Comparison of ENCODE assay signal across 8 mouse cellular contexts in genomic region chr6:48553819-48554218, GRCm38 (mm10). TPM values are rescaled to one million over a fixed set of nuclear protein-coding genes. Genes with fewer than 3 reads are reported as not detected.
DNase-seq lines count a peak whose midpoint lies in the region; ATAC-seq and TF ChIP-seq lines count a peak whose summit lies in the region.

No protein-coding gene starts in this region.

- peak overlapping the region; percentile 79 for H3K4me2 ChIP-seq in limb, embryonic 13.5 days (replicated peaks)
- H3K4me2 ChIP-seq in stomach, embryonic 16.5 days (ENCODE audit: low read depth, low read length): peak overlapping the region; percentile 90

- ATAC-seq in megakaryocyte, adult 5-6 weeks (ENCODE audit: poor library complexity, severe bottlenecking): no peak
- ATAC-seq in limb, embryonic 13.5 days (ENCODE audit: low FRiP score, low read depth): no peak
- ATAC-seq in stomach, embryonic 16.5 days (ENCODE audit: insufficient read depth, low FRiP score): no peak
- ATAC-seq in CD4-positive, CD25-positive, alpha-beta regulatory T cell, adult 4 months: no peak

- H3K9me3 ChIP-seq in megakaryocyte, embryonic 14.5 days: no peaks in the 10 kb centered on the region
- 0 out of 2 replicates have a peak, but pooled peaks cover 3% of the 10 kb centered on the region for H3K9me3 ChIP-seq in limb, embryonic 13.5 days
- no peaks in the 10 kb centered on the region for H3K9me3 ChIP-seq in stomach, embryonic 16.5 days (replicated peaks; ENCODE audit: control insufficient read depth, low read length)

- TF ChIP-seq CTCF in cerebellum, adult 2 months (IDR thresholded peaks at IDR 0.05; ENCODE audit: borderline replicate concordance, insufficient read depth, low read depth, low read length): no peak

- peak overlapping the region; percentile 71 for H3K9ac ChIP-seq in limb, embryonic 13.5 days
- peak overlapping the region; percentile 80 for H3K9ac ChIP-seq in stomach, embryonic 16.5 days (ENCODE audit: low read length)

- peak overlapping the region; percentile 99 for H3K27ac ChIP-seq in cerebellum, adult 2 months (ENCODE audit: insufficient read depth, low read length)
- peak overlapping the region; percentile 93 for H3K27ac ChIP-seq in limb, embryonic 13.5 days
- H3K27ac ChIP-seq in stomach, embryonic 16.5 days (ENCODE audit: low read length): peak overlapping the region; percentile 99

- peak in 1 of 2 experiments; percentile 45 for DNase-seq in cerebellum, adult 2 months
- DNase-seq in cerebellum, adult 18-20 months: no peak
- DNase-seq in adrenal gland, postnatal 14 days: no peak

- H3K27me3 ChIP-seq in cerebellum, adult 2 months (ENCODE audit: control insufficient read depth, insufficient read depth, low read length): no peaks in the 10 kb centered on the region
- no peaks in the 10 kb centered on the region for H3K27me3 ChIP-seq in megakaryocyte, embryonic 14.5 days (replicated peaks)
- H3K27me3 ChIP-seq in limb, embryonic 13.5 days: no peaks in the 10 kb centered on the region
- H3K27me3 ChIP-seq in stomach, embryonic 16.5 days (ENCODE audit: control insufficient read depth, insufficient read depth, low read length): no peaks in the 10 kb centered on the region

- TF ChIP-seq POLR2A in cerebellum, adult 2 months (IDR thresholded peaks at IDR 0.05; ENCODE audit: borderline replicate concordance, insufficient read depth, low read length): no peak

- peak overlapping the region; percentile 87 for H3K4me3 ChIP-seq in cerebellum, adult 2 months (replicated peaks; ENCODE audit: insufficient read depth, low read depth, low read length)
- peak overlapping the region; percentile 92 for H3K4me3 ChIP-seq in megakaryocyte, embryonic 14.5 days (replicated peaks)
- H3K4me3 ChIP-seq in limb, embryonic 13.5 days: peak overlapping the region; percentile 55
- peak overlapping the region; percentile 62; the same call in 1 of the 2 replicates for H3K4me3 ChIP-seq in stomach, embryonic 16.5 days (replicated peaks; ENCODE audit: low read length)

- H3K4me1 ChIP-seq in cerebellum, adult 2 months (ENCODE audit: control insufficient read depth, insufficient read depth, low read length): peaks cover 8% of the 10 kb centered on the region; the same call in 1 of the 2 replicates
- peaks cover 25% of the 10 kb centered on the region for H3K4me1 ChIP-seq in megakaryocyte, embryonic 14.5 days
- peaks cover 15% of the 10 kb centered on the region for H3K4me1 ChIP-seq in limb, embryonic 13.5 days
- peaks cover 12% of the 10 kb centered on the region for H3K4me1 ChIP-seq in stomach, embryonic 16.5 days (ENCODE audit: control insufficient read depth, insufficient read depth, low read length)

- peaks cover 28% of the 10 kb centered on the region for H3K36me3 ChIP-seq in megakaryocyte, embryonic 14.5 days (replicated peaks; ENCODE audit: low read length)
- H3K36me3 ChIP-seq in limb, embryonic 13.5 days: peaks cover 7% of the 10 kb centered on the region; the same call in 1 of the 2 replicates
- H3K36me3 ChIP-seq in stomach, embryonic 16.5 days (ENCODE audit: control insufficient read depth, insufficient read depth, low read length): 0 out of 2 replicates have a peak, but pooled peaks cover 4% of the 10 kb centered on the region

- WGBS in cerebellum, adult 2 months: 43% methylated on average over 4 of the region's 4 CpGs
- 86% methylated on average over 4 of the region's 4 CpGs for WGBS in limb, embryonic 13.5 days
- WGBS in stomach, embryonic 16.5 days: 79% methylated on average over 4 of the region's 4 CpGs

RNA-seq across cellular contexts. Expression of gene Lrrc61, which starts 0.8 kb away (rescaled TPM):
- 30.0 and 33.1 TPM in 2 replicates for polyA plus RNA-seq in cerebellum, adult 2 months (2012; rRNA removed)
- polyA plus RNA-seq in megakaryocyte, embryonic 14.5 days (2012; ENCODE audit: insufficient read depth, low replicate concordance): 9.9 and 12.4 TPM in 2 replicates
- 13.4 and 14.3 TPM in 2 replicates for total RNA-seq in megakaryocyte, adult 5-6 weeks (2015)
- 9.7 and 11.3 TPM in 2 replicates for total RNA-seq in megakaryocyte, adult 5-6 weeks (2017)
- 6.9 and 11.6 TPM in 2 replicates for polyA plus RNA-seq in limb, embryonic 13.5 days (2015; fragmentation: Nextera tagmentation; extraction: Ambion mirVana)
- 7.5 and 9.6 TPM in 2 replicates for polyA plus RNA-seq in stomach, embryonic 16.5 days (2015; fragmentation: Nextera tagmentation; extraction: Ambion mirVana)
- polyA plus RNA-seq in CD4-positive, CD25-positive, alpha-beta regulatory T cell, adult 4 months (2017; shearing (Covaris generic)): 10 to 100 TPM; 33.3 to 54.7 TPM
- 26.1 and 28.7 TPM in 2 replicates for total RNA-seq in adrenal gland, postnatal 14 days (2021)

RNA-seq across cellular contexts. Expression of gene Atp6v0e2, which starts 16.4 kb away (rescaled TPM):
- polyA plus RNA-seq in cerebellum, adult 2 months (2012; rRNA removed): 459 and 460 TPM in 2 replicates
- polyA plus RNA-seq in megakaryocyte, embryonic 14.5 days (2012; ENCODE audit: insufficient read depth, low replicate concordance): 2.1 TPM in 1 of 2 replicates, not detected in the other
- total RNA-seq in megakaryocyte, adult 5-6 weeks (2015): not detected in 2 replicates
- total RNA-seq in megakaryocyte, adult 5-6 weeks (2017): 0.48 TPM in 1 of 2 replicates, not detected in the other
- polyA plus RNA-seq in limb, embryonic 13.5 days (2015; fragmentation: Nextera tagmentation; extraction: Ambion mirVana): 9.2 and 9.3 TPM in 2 replicates
- 23.3 and 25.7 TPM in 2 replicates for polyA plus RNA-seq in stomach, embryonic 16.5 days (2015; fragmentation: Nextera tagmentation; extraction: Ambion mirVana)
- polyA plus RNA-seq in CD4-positive, CD25-positive, alpha-beta regulatory T cell, adult 4 months (2017; shearing (Covaris generic)): not detected
- 41.8 and 45.7 TPM in 2 replicates for total RNA-seq in adrenal gland, postnatal 14 days (2021)

RNA-seq across cellular contexts. Expression of gene Rarres2, which starts 18.8 kb away (rescaled TPM):
- 13.7 and 21.6 TPM in 2 replicates for polyA plus RNA-seq in cerebellum, adult 2 months (2012; rRNA removed)
- polyA plus RNA-seq in megakaryocyte, embryonic 14.5 days (2012; ENCODE audit: insufficient read depth, low replicate concordance): not detected in 2 replicates
- 0.74 TPM in 1 of 2 replicates, not detected in the other for total RNA-seq in megakaryocyte, adult 5-6 weeks (2015)
- total RNA-seq in megakaryocyte, adult 5-6 weeks (2017): 0.15 and 0.94 TPM in 2 replicates
- polyA plus RNA-seq in limb, embryonic 13.5 days (2015; fragmentation: Nextera tagmentation; extraction: Ambion mirVana): 10.3 and 10.9 TPM in 2 replicates
- polyA plus RNA-seq in stomach, embryonic 16.5 days (2015; fragmentation: Nextera tagmentation; extraction: Ambion mirVana): 122 and 128 TPM in 2 replicates
- under 1 TPM in 1 of 2 experiments, not detected in 1; 0.55 TPM for polyA plus RNA-seq in CD4-positive, CD25-positive, alpha-beta regulatory T cell, adult 4 months (2017; shearing (Covaris generic))
- 74.2 and 241 TPM in 2 replicates for total RNA-seq in adrenal gland, postnatal 14 days (2021)

RNA-seq across cellular contexts. Expression of gene Gm45021, which starts 35.6 kb away (rescaled TPM):
- polyA plus RNA-seq in cerebellum, adult 2 months (2012; rRNA removed): not detected in 2 replicates
- not detected in 2 replicates for polyA plus RNA-seq in megakaryocyte, embryonic 14.5 days (2012; ENCODE audit: insufficient read depth, low replicate concordance)
- total RNA-seq in megakaryocyte, adult 5-6 weeks (2015): not detected in 2 replicates
- total RNA-seq in megakaryocyte, adult 5-6 weeks (2017): not detected in 2 replicates
- not detected in 2 replicates for polyA plus RNA-seq in limb, embryonic 13.5 days (2015; fragmentation: Nextera tagmentation; extraction: Ambion mirVana)
- polyA plus RNA-seq in stomach, embryonic 16.5 days (2015; fragmentation: Nextera tagmentation; extraction: Ambion mirVana): not detected in 2 replicates
- not detected for polyA plus RNA-seq in CD4-positive, CD25-positive, alpha-beta regulatory T cell, adult 4 months (2017; shearing (Covaris generic))
- not detected in 2 replicates for total RNA-seq in adrenal gland, postnatal 14 days (2021)

RNA-seq across cellular contexts. Expression of gene Repin1, which starts 39.9 kb away (rescaled TPM):
- 98.5 and 109 TPM in 2 replicates for polyA plus RNA-seq in cerebellum, adult 2 months (2012; rRNA removed)
- polyA plus RNA-seq in megakaryocyte, embryonic 14.5 days (2012; ENCODE audit: insufficient read depth, low replicate concordance): 72.0 and 191 TPM in 2 replicates
- 1.8 and 2.7 TPM in 2 replicates for total RNA-seq in megakaryocyte, adult 5-6 weeks (2015)
- total RNA-seq in megakaryocyte, adult 5-6 weeks (2017): 4.0 and 4.3 TPM in 2 replicates
- polyA plus RNA-seq in limb, embryonic 13.5 days (2015; fragmentation: Nextera tagmentation; extraction: Ambion mirVana): 30.7 and 34.1 TPM in 2 replicates
- 25.7 and 28.0 TPM in 2 replicates for polyA plus RNA-seq in stomach, embryonic 16.5 days (2015; fragmentation: Nextera tagmentation; extraction: Ambion mirVana)
- 1 to 10 TPM in 1 of 2 experiments, under 1 TPM in 1; 1.00 to 1.9 TPM for polyA plus RNA-seq in CD4-positive, CD25-positive, alpha-beta regulatory T cell, adult 4 months (2017; shearing (Covaris generic))
- 42.8 TPM in 2 replicates for total RNA-seq in adrenal gland, postnatal 14 days (2021)

Comparison
In these comparisons a context has a peak if more than half of its experiments do, and no peak if none do; other contexts are left out.
1. RNA of gene Atp6v0e2, which starts 16.4 kb away (polyA plus RNA-seq): 459 to 460 TPM in cerebellum, adult 2 months; 23.3 to 25.7 TPM in stomach, embryonic 16.5 days, 9.2 to 9.3 TPM in limb, embryonic 13.5 days, 2.1 TPM in megakaryocyte, embryonic 14.5 days and not detected in CD4-positive, CD25-positive, alpha-beta regulatory T cell, adult 4 months; every median in the first group is over 10 times any median in the second.
2. Peak in every context shown above with its lines, with median percentiles within 50 percentile points of each other: H3K27ac ChIP-seq and H3K4me3 ChIP-seq.